Mouse (Mus musculus) spleen, adult 2 months (tissue): ENCODE results near the gene Atl3.

Experiments used
- CTCF ChIP-seq: fragments of 200-500 bp; IDR thresholded peaks from 2 replicates; pipeline ENCODE4 v1.5.1; 2011; ENCODE audit warnings: mild to moderate bottlenecking, inconsistent platforms; ENCODE audit not compliant: insufficient read depth, insufficient read length, insufficient replicate concordance; ENCODE audit errors: extremely low read depth
- POLR2A ChIP-seq: fragments of 200-500 bp; IDR thresholded peaks from 2 replicates; pipeline ENCODE4 v1.6.1; 2011; ENCODE audit warnings: low read depth, low read length, inconsistent platforms

GRCm38 (mm10) chr19:7552301-7552673, 58.4 kb downstream of the Atl3 start:
- TF ChIP-seq CTCF: no peak
- TF ChIP-seq POLR2A: no peak
